Mouse (Mus musculus) liver, adult 2 months (tissue): ENCODE measurements around the gene Palm3.

Experiments
- CTCF ChIP-seq: fragments of 200-500 bp; IDR thresholded peaks from 2 replicates; pipeline ENCODE4 v1.5.1; 2011; ENCODE audit warnings: low read depth, low read length, control low read depth
- POLR2A ChIP-seq: fragments of 200-500 bp; IDR thresholded peaks from 2 replicates; pipeline ENCODE4 v1.6.1; 2011; ENCODE audit warnings: low read length, control low read depth; ENCODE audit not compliant: insufficient read depth; ENCODE audit errors: extremely low read depth

GRCm38 (mm10) chr8:84021569-84021968 lies 298 bp downstream of the Palm3 start:
- TF ChIP-seq CTCF = no peak
- no peak for TF ChIP-seq POLR2A
